Mouse (Mus musculus) cerebellum, adult 2 months (tissue): ENCODE measurements around the gene Fam117b.

ENCODE experiments used
- CTCF ChIP-seq: fragments of 200-500 bp; IDR thresholded peaks from 2 replicates; pipeline ENCODE4 v1.5.1; 2011; ENCODE audit warnings: low read depth, mild to moderate bottlenecking, control low read depth, low read length, moderate library complexity, borderline replicate concordance; ENCODE audit not compliant: insufficient read depth
- POLR2A ChIP-seq: fragments of 200-500 bp; IDR thresholded peaks from 2 replicates; pipeline ENCODE4 v1.6.1; 2011; ENCODE audit warnings: low read length, control low read depth, borderline replicate concordance; ENCODE audit not compliant: insufficient read depth

GRCm38 (mm10) chr1:59942057-59942790 is 29.4 kb downstream of the Fam117b start:
- TF ChIP-seq CTCF (no peak), POLR2A (no peak)
